Mouse (Mus musculus) spleen, postnatal 4 days (tissue): ENCODE data around the gene Reep3.
A peak's percentile ranks its signal among the peaks of the same experiment; 100 is the strongest.
"Not testable (repeated sequence)": the region's sequence is repeated elsewhere in the genome, so short reads cannot be mapped to it uniquely, and the experiment has no call there.

Source experiments
- DNase-seq, 2 experiments: peaks; one replicate each; pipeline ENCODE4 v3.0.0; 2022; ENCODE audit warnings: low spot score in 2 of 2

Reep3 gene

GRCm38 (mm10) chr10:67017315-67017714, 79.4 kb downstream of the Reep3 start:
- DNase-seq: no peak

- no peak for DNase-seq
Measured at GRCm38 (mm10) chr10:67016615-67017278, 80.0 kb downstream of the Reep3 start.

- no peak for DNase-seq
Measured at GRCm38 (mm10) chr10:67014746-67015145, 82.0 kb downstream of the Reep3 start.

DNA sequence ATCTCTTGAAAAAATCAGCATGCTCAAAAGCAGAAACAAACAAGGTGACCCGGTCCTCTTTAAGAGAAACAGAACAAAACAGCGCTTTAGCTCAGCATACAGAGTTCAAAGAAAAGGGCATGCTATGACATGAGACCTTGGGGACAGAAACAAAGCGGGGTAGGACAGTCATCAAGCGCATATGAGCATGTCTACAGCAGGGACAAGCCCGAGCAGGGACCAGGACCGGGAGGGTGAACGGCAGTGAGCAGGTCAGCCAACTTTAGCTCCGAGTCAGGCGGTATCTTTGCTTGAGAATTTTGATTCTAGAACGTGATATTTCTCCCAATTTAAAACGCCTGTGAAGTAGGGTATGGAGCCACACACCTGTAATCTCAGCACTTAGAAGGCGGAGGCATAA, 86.2 kb downstream of the Reep3 start:
- no peak for DNase-seq

- no peak for DNase-seq
Measured at GRCm38 (mm10) chr10:67004527-67005042, 92.2 kb downstream of the Reep3 start.

- peak; percentile 32 to 73 for DNase-seq
Measured at GRCm38 (mm10) chr10:67003743-67004526, 92.8 kb downstream of the Reep3 start.

DNA sequence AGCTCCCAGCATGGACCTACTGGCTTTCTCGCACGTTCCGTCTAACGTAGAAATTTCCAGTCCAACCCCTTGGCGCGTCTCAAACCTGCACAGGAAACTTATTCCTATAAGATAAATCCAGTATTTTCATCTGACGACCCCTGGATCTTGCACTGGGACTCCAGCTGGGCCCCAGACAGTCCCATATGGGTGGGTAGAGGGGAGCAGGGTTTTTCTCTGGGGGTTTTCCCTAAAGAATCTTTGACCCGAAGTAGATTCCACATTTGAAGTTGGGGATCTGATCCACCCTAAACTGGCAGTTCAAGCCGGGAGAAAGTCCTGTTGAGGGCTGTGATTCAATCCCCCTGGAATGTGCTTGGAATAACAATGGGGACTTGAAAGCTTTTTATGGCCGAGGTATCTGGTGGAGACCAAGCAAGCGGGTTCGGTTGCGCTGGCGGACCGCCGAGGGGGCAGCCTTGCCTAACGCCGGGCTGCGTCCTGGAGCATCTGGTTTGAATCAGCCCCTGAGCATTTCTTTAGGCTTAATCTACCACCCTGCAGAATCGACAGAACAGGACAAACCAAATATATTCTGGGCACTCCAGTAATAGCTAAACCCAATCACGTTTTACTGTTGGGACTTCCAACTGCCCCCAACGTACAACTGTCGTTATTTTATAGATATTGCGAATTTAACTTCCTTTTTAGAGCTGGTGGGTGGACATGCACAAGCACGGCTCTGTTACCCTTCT, 93.6 kb downstream of the Reep3 start:
- DNase-seq: peak; percentile 19 to 67

DNA sequence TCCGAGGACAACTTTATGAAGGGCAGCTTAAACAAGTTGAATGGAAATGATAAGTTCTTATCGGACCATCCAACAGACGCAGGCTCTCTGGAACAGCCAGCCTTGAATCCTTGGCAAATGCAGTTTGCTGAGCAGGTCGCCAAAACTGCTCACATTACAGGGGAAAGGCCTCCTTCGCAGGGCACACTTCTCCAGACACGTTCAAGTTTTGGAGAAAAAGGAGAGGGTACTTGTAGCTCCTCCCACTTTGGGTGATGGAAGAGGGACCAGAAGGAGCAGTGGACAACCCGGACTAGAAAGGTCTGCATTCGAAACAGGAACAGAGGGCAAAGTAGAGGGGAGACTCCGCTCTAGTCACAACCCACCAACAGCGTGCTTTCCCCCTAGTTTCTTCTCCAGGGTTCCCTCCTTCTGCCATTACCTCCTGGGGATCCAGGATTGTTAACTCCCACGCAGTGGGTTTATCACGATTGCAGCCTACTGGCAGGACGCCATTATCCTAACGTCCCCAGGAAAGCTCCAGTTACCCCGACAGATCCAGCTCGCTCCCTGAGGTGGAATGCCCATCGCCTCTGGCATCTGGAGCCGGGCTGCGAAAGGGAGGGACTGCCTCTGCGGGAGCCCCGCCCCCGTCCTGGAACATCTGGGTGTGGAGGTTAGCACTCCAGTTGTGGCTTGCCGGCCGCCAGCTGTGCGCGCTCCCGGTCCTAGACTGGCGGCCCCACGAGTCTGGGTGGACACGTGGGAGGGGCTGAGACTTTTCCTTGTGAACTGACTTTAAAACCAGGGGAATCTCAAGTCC, 94.3 kb downstream of the Reep3 start:
- DNase-seq: peak; percentile 43 to 75

DNA sequence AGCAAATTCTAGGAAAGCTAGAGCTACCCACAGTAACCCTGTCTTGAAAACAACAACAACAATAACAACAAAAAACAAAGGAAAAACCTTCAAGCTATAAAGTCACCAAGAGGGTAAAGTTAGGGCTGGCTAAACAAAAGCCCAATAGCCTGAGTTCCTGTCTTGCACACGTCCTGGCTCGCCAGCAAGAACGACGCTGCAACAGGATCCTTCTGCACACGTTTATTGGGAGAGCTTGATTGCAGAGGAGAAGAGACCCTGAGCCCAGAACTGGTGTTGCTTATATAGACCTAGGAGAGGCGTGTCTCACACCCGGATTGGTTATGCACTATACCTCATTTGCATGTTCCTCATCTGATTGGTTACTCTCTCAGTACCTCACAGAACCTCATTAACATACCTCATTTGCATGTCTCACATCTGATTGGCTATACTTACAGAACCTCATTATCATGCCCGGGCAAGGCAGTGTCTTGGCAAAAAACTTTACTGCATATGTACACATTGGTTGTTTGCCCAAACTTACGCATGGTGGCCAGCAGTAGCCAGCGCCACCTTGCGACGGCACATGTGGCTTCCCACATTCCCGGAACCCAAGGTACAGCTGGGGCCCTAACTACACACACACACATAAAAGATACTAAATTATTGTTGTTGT, 95.7 kb downstream of the Reep3 start:
- not testable (repeated sequence) for DNase-seq

DNA sequence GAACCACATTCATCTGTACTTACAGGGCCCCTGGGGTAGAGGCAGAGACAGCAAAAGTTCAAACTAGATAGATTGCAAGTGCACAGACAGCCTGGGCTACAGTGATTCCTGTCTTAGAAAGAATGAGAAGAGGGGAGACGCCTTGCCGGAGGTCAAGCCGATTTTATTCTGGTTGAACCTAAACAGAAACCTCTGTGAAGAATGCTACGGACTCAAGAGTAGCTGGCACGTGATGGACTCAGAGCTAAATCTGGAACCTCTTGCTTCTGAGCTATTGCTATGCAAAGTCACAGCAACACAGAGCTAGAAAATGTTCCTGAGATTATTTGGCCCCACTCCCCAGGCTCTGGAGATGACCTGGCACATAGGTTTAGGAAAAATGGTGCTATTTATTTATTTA, 96.6 kb downstream of the Reep3 start:
- DNase-seq: no peak

GRCm38 (mm10) chr10:66998770-66999169, 98.0 kb downstream of the Reep3 start:
- no peak for DNase-seq

DNA sequence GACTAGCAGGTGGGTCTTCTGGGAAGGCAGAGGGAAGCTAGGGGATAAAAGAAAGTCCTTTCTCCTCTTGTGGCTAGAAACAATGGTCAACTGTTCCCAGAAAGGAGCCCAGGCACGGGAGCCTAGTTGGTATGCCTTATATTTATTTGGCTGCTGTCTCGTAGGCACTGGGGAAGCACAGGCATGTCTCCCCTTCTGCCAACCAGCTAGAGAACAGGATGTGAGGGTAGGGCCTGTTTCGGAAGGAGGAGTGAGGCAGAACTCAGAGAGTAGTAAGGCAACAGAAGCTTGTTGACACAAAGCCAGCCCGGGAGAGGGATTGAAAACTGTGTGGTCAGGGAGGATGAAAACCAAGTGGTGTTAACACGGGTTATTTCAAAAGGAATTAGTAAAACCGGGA, 101.6 kb downstream of the Reep3 start:
- DNase-seq: no peak

- DNase-seq: no peak
Measured at GRCm38 (mm10) chr10:66994469-66994868, 102.3 kb downstream of the Reep3 start.

- DNase-seq: no peak
Measured at GRCm38 (mm10) chr10:66992591-66992990, 104.2 kb downstream of the Reep3 start.

GRCm38 (mm10) chr10:66990506-66990905, 106.2 kb downstream of the Reep3 start:
- no peak for DNase-seq

- DNase-seq: no peak
Measured at GRCm38 (mm10) chr10:66983043-66983442, 113.7 kb downstream of the Reep3 start.

- DNase-seq: no peak
Measured at GRCm38 (mm10) chr10:66978215-66978614, 118.5 kb downstream of the Reep3 start.

- DNase-seq: no peak
Measured at GRCm38 (mm10) chr10:66977093-66977492, 119.7 kb downstream of the Reep3 start.

- DNase-seq: no peak
Measured at GRCm38 (mm10) chr10:66975451-66975850, 121.3 kb downstream of the Reep3 start.

GRCm38 (mm10) chr10:66974417-66974816, 122.3 kb downstream of the Reep3 start:
- no peak for DNase-seq

DNA sequence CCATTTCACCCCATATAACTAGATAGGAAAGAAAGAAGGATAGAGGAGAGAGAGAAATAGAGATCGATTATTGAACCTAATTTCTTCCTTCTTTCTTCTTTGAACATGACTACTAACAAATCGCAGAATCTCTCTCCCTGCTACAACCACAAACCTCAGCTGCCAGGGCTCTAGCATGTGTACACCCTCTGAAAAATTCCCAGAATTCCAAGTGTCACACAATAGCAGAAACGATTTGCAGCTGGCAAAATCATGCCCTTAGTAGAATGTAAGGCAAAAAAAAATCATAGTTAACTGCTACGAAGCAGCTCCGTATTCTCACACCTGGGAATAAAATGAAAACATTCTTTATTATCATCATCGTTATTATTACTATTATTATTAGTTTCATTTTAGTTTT, 122.9 kb downstream of the Reep3 start:
- DNase-seq: no peak
